Mouse (Mus musculus) CD8-positive naive resting alpha-beta T cell, adult 2 months (primary cell): ENCODE measurements around the gene Ccnt1.
"Not testable (repeated sequence)": the region's sequence is repeated elsewhere in the genome, so short reads cannot be mapped to it uniquely, and the experiment has no call there.

ENCODE experiments used
- DNase-seq, 2 experiments: peaks; one replicate each; pipeline ENCODE4 v3.0.0; 2022; ENCODE audit warnings: low read depth in 2 of 2, low spot score in 2 of 2

Ccnt1 gene

GRCm38 (mm10) chr15:98596609-98597008 lies 25.9 kb upstream of the Ccnt1 start:
- no peak for DNase-seq

DNA sequence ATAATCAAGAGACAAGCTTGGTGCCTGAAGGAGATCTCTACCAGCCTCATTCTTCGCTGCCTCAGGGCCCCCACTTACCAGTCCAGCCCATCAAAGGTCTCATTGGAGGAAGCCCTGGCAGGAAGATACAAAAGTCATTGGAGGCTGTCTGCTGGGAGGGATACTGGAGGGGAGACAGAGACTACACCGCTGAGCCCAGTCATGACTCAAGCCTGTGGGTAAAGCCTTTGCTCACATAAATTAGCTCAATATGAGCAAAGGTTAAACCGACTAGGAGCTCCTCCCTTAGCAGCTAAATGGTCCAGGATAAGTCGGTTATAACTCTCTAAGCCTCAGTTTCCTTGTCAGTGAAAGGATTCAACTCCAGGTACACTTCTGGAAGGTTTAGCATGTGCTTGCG lies 24.3 kb upstream of the Ccnt1 start:
- no peak for DNase-seq

- no peak for DNase-seq
These were observed 23.5 kb upstream of the Ccnt1 start for GRCm38 (mm10) chr15:98594193-98594592.

DNA sequence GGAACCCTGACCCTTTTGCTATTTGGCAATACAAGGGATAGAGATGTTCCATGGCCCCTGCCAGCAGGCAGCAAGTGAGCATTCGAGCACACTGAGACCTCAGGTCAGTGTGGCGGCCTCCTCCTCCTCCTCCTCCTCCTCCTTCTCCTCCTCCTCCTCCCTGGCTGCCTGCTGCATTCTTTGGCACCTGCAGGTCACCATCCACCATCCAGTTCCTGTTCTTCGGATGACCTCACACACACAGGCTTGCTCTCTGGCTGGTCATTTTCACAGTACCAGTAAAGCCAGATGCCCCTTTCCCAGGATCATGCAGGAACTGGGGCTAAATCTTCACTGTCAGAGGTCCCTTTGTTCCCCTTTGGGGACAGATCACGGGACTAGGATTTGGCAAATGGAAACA lies 20.7 kb upstream of the Ccnt1 start:
- no peak for DNase-seq

DNA sequence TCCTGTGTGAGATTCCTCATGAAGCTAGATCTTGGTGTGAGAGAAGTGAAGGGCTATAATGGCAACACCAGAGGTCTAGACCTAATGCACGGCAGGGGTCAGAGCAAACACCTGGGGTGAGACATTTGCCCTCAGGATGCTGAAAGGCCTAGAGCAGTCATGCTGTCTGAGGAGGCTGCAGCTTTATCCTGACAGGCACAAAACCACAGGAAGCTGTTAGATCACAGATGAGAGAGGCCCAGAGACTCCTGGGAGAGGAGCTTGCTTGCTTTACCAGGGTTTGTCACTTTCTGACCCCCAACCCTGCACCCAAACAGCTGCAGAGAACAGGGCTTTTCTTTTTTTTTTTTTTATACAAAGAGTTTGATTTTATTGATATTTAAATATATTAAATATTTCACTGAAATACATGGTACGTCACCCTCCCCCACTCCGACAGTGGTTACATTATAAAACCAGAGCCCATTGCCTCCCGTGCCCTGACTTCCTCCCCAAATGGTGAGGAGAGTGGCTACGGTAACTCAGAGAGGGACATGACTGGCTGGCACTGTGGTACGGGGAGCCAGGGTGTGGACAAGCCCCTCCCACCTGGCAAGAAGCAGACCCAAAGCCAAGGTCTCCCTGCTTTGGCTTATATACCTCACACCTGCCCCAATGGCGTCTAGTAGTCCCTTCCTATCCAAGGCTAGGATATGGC lies 19.1 kb upstream of the Ccnt1 start:
- DNase-seq = no peak

DNA sequence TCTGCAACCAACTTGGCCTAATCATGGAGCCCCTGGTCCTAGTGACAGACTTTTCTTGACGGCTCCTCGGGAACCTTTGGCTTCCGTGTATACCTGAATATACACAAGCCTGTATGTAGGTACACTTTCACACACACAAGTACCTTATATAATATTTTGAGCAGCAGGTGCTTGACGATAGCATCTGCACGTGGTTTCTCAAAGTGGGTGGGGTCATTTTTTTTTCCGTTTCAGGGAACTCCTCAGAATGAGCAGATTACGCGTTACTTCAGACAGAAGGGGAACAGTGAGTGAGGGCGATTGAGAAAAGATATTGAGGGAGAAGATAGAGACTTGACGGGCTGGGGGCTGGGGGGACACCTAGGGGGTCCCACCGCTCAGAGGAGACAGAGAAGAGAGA lies 17.0 kb upstream of the Ccnt1 start:
- no peak for DNase-seq

DNA sequence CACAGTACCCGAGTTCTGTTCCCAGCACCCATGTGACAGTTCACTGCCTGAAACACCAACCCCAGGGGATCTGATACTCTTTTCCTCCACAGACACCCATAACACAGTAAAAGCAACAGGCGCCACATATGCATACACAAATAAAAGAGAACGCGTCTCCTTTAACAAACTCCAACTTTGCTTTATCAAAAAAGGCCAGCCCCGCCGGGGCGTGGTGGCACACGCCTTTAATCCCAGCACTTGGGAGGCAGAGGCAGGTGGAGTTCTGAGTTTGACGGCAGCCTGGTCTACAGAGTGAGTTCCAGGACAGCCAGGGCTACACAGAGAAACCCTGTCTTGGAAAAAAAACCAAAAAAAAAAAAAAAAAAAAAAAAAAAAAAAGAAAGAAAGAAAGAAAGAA lies 15.4 kb upstream of the Ccnt1 start:
- DNase-seq = not testable (repeated sequence)

GRCm38 (mm10) chr15:98585421-98585820 lies 14.7 kb upstream of the Ccnt1 start:
- DNase-seq = no peak

GRCm38 (mm10) chr15:98582996-98583395 lies 12.3 kb upstream of the Ccnt1 start:
- no peak for DNase-seq

DNA sequence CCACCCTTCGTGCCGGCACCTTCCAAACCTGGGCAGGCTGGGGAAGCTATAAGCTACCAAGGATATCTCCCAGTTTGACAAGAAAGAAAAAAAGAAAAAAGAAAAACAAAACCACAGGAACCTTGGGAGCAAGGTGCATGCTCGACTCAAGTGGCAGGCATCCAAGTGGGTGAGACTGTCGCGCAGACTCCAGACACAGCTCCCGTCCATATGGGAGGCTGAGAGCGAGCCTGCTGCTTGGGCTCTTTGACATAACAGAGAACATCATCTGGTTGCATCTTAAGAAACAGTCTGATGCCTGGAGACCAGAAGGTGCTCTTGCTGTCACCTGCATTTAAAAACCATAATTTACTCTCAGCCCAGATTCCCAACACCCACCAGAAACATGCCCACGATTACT lies 11.7 kb upstream of the Ccnt1 start:
- no peak for DNase-seq

DNA sequence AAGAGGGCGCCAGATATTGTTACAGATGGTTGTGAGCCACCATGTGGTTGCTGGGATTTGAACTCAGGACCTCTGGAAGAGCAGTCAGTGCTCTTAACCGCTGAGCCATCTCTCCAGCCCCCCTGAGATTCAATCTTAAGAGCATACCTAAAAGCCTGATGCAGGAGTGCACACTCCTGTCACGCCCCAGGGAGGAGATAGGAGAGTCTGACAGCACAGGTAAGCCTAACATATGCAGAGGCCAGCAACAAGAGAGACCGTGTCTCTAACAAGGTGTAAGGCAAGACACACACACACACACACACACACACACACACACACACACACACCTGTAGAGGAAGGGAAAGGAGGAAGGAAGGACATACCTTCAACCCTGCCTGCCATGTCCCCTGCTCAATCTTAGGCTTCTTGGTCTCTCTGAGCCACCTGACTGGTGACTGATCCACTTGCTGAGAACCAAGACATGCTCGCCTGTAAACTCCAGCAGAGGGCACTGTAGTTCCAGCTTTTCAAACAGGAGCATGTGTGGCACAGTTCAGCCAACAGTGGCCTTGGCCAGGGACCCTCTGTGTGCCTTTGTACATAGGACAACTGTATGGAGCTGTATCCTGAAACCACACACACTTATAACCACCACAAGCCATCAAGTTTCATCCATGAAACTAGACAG lies 9.2 kb upstream of the Ccnt1 start:
- peak; percentile 62 to 77 for DNase-seq

DNA sequence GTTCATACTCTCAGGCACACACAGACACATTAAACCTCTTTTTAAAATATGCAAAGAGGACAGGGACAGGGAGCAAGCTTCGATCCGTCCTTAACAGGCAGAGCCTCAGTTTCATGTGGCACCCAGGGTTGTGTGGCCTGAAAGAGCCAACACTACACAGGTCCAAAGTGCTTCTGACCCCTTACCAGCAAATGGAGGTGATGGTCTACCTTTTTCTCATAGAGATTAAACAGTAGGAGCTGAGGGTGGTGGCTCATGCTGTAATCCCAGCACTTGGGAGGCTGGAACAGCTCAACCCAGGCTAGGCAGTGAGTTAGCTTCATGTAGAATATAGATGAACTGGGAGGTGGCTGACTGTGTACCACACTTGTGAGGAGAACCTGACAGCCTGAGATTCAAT lies 8.6 kb upstream of the Ccnt1 start:
- no peak for DNase-seq

DNA sequence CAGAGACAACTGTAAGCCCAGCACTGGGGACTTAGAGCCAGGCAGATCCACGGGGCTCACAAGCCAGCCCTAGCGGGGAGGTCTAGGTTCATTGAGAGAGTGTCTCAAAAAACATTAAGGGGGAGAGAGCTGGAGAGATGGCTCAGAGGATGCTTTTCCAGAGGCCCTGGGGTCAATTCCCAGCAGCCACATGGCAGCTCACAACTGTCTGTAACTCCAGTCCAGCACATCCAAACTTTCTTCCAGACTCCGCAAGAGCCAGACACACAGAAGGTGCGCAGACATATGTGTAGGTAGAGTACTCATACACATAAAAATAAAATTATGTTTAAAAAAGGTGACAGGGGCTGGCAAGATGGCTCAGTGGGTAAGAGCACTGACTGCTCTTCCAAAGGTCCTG lies 2.6 kb upstream of the Ccnt1 start:
- DNase-seq = no peak

GRCm38 (mm10) chr15:98569795-98570365 lies 843 bp downstream of the Ccnt1 start:
- no peak for DNase-seq

DNA sequence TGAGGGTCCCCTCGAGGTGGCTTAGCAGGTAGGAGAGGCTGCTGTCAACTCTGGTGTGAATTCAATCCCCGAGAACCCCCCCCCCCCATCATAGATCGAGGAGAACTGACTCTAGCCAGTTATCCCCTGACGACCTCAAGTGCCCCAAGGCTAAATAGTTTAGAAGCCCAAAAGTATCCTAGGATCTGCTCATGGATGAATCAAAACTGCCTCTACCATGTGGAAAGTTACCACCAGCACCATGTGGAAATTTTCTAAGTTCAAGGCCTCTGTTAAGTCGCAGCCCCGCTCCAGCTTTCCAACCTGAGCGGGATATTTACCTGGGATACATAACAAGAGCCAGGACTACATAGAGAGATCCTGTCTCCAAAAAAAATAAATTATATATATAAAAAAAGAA lies 1.5 kb downstream of the Ccnt1 start:
- no peak for DNase-seq

DNA sequence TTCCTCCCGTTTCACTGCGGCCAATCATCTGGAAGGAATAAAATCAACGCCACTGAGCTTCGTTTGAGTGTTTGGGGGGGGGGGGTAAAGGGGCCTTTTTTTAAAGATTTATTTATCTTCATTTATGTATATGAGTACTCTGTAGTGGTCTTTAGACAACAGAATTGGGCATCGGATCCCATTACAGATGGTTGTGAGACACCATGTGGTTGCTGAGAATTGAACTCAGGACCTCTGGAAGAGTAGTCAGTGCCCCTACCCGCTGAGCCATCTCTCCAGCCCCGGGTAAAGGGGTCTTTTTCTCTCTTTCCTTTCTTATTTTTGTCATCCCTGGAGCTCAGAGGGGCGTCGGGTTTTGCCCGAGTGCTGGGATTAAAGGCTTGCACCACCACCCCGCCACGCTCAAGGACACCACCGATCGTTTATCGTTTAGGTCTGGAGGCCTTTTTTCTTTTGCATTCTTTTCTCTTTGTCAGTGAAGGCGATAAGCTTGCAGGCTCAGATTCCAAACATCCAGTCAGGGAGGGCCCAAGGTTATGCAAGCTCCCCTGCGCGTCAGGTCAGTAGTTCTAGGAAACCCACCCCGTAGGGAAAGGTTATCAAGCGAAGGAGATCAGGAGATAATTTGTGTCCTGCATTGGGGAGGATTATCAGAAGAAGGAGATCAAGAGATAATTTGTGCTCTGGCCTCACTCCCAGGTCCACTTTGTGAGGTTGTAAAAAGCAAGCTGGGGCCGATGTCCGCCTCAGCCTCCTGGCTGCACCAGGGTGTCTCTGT lies 2.3 kb downstream of the Ccnt1 start:
- DNase-seq = no peak

DNA sequence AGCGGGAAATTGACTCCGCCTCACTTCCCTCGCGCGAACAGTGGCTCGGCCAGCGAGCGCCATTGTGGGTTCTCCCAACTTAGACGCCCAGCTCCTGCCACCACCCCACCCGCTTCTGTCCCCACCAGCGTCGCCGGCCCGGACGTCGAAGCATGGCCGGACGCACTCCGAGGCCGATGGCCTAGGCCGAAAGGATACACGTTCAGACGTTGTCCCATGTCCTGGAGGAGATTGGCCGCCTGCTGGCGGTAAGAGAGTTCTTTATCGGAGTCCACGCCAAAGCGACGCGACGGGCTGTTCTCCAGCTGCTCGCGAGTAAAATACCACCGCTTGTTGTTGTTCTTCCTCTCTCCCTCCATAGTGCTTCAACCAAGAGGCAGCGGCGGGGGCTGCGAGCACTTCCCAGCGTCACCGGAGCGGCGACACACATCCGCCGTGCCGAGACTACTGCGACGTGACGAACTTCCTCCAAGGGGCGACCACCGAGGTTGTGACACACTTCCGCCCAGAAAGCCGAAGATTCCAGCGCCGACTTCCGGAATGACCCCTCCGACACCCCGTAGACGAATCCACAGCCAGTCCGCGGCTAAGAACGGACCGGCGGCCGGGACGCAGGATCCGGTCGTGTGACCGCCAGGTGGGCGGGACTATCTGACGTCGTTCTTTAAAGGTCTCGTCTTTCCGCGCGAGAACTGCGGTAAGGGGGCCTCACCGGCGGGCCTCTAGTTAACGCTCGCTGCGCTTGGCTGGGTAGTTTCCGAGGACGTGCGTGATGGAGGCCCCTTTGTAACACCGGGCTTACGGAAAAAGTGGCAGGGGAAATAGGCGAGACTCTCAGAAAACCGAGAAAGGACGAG lies 3.2 kb downstream of the Ccnt1 start:
- DNase-seq = peak; percentile 100

- no peak for DNase-seq
These were observed 3.8 kb downstream of the Ccnt1 start for GRCm38 (mm10) chr15:98566973-98567277.

- no peak for DNase-seq
These were observed 13.5 kb downstream of the Ccnt1 start for GRCm38 (mm10) chr15:98557186-98557585.

GRCm38 (mm10) chr15:98555881-98556280 lies 14.8 kb downstream of the Ccnt1 start:
- DNase-seq = no peak

GRCm38 (mm10) chr15:98552758-98553157 lies 18.0 kb downstream of the Ccnt1 start:
- DNase-seq = no peak
